Mouse (Mus musculus) liver, postnatal 0 days (tissue): ENCODE measurements around the gene Rnase11.

ENCODE experiments used
- CTCF ChIP-seq: sonication (generic); IDR thresholded peaks from 2 replicates; pipeline ENCODE4 v1.5.1; 2016; ENCODE audit warnings: antibody characterized with exemption, low read depth
- EP300 ChIP-seq: IDR thresholded peaks from 2 replicates; pipeline ENCODE4 v1.6.1; 2016; ENCODE audit warnings: antibody characterized with exemption, low read depth, mild to moderate bottlenecking

DNA sequence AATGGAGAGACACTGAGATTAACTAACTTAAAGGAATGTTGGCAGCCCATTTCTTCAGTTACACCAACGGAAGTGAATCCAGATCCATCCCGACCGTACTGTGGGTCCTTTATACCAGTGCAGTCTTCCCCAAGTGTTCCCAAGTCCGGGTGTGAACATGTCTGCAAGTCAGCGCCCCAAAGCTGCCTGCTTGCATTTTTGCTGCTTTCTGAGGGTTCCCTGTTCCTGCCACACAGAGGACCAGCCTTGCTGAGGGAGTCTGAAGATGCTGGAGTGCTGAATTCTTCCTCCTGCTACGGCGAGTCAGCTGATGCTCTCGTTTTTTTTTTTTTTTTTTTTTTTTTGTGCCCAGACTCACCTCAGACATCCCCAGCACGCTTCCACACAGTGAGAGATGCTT lies 45.0 kb upstream of the Rnase11 start:
- TF ChIP-seq CTCF (no peak), EP300 (no peak)
